ENCODE assay signal across 17 mouse cellular contexts in the genomic region with DNA sequence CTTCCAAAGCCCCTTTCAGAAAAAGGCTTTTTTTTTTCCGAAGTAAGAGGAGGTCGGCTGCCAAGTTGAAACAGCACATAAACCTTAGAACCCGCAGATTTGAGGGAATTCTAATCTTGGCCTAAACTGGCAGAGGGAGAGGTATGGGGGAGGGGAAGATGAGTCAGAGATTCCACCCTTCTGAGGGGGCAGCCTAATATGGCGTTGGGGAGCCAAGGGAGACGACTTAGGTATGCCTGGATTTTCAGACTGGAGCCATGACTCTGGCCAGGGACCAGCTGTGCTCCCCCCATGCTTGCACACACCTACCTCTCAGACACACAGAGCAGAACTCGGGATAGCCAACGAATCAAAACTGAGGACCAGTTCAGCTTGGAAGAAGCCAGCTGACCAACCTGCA.
DNase-seq lines count a peak whose midpoint lies in the region; ATAC-seq and TF ChIP-seq lines count a peak whose summit lies in the region.
"Had no signal": no experiment of that assay in that cellular context is flagged by ENCODE, and none has a peak within 500 bp of the region (broad histone marks: within the 10 kb centered on the region; RNA-seq: fewer than 3 reads in every experiment).

No protein-coding gene starts in this region.

- H3K9me3 ChIP-seq in heart, embryonic 10.5 days = no peaks in the 10 kb centered on the region
- no peaks in the 10 kb centered on the region for H3K9me3 ChIP-seq in limb, embryonic 13.5 days
- H3K9me3 ChIP-seq in limb, embryonic 10.5 days (replicated peaks) = no peaks in the 10 kb centered on the region
- H3K9me3 ChIP-seq in stomach, embryonic 14.5 days (ENCODE audit: control insufficient read depth, low read depth, low read length) = no peaks in the 10 kb centered on the region
- H3K9me3 ChIP-seq: embryonic facial prominence, embryonic 13.5 days; forebrain, embryonic 13.5 days had no signal

- WGBS in heart, embryonic 10.5 days = 45% methylated on average over 7 of the region's 7 CpGs
- 54% methylated on average over 7 of the region's 7 CpGs for WGBS in limb, embryonic 13.5 days
- WGBS in limb, embryonic 10.5 days = 77% methylated on average over 7 of the region's 7 CpGs
- 53% methylated on average over 7 of the region's 7 CpGs for WGBS in stomach, embryonic 14.5 days

- TF ChIP-seq CTCF in Patski (IDR thresholded peaks at IDR 0.05) = no peak

- CTCF ChIA-PET in Patski (lab: Charles Lee) = interaction anchor here (1.0 kb wide), 1 partner anchor 65 kb away, joined by 3 read pairs; no protein-coding TSS in a partner anchor

- peak overlapping the region; percentile 84 for H3K27ac ChIP-seq in heart, embryonic 10.5 days
- no peak overlapping the region for H3K27ac ChIP-seq in limb, embryonic 13.5 days
- no peak overlapping the region; the same call in 1 of the 2 replicates for H3K27ac ChIP-seq in limb, embryonic 10.5 days
- H3K27ac ChIP-seq in stomach, embryonic 14.5 days (ENCODE audit: low read length) = peak overlapping the region; percentile 52; the same call in 1 of the 2 replicates
- H3K27ac ChIP-seq: embryonic facial prominence, embryonic 13.5 days; forebrain, embryonic 13.5 days had no signal

- peak; percentile 57 for ATAC-seq in limb, embryonic 13.5 days (ENCODE audit: low FRiP score, low read depth)
- ATAC-seq in Patski = peak; percentile 93
- peak; percentile 59; the same call in 1 of the 2 replicates for ATAC-seq in stomach, embryonic 14.5 days (ENCODE audit: insufficient number of reproducible peaks, insufficient read depth, low FRiP score, low read depth)
- no peak for ATAC-seq in monocyte, adult 5-6 weeks (replicated peaks; ENCODE audit: insufficient number of reproducible peaks, low FRiP score, low TSS enrichment, poor library complexity, severe bottlenecking)
- ATAC-seq in inflammation-experienced regulatory T-cells, adult 6 months = no peak
- ATAC-seq: forebrain, embryonic 13.5 days had no signal

- no peak for DNase-seq in heart, embryonic 10.5 days (ENCODE audit: low spot score)
- DNase-seq in heart, adult 11 months = no peak
- DNase-seq in limb, embryonic 10.5 days (ENCODE audit: low spot score) = no peak
- DNase-seq in Patski (ENCODE audit: low read depth, low spot score) = peak; percentile 85
- DNase-seq: adrenal gland, postnatal 36 days; B cell, adult 2 months; cerebellum, postnatal 14 days; kidney, adult 18-20 months; liver; lung, adult 2 months; thymus, postnatal 14 days had no signal

- no peaks in the 10 kb centered on the region for H3K27me3 ChIP-seq in heart, embryonic 10.5 days (ENCODE audit: insufficient read depth, poor library complexity, severe bottlenecking)
- H3K27me3 ChIP-seq in limb, embryonic 13.5 days = no peaks in the 10 kb centered on the region
- H3K27me3 ChIP-seq in limb, embryonic 10.5 days (ENCODE audit: low read depth, poor library complexity, severe bottlenecking) = no peaks in the 10 kb centered on the region
- H3K27me3 ChIP-seq in Patski = no peaks in the 10 kb centered on the region
- H3K27me3 ChIP-seq in stomach, embryonic 14.5 days (ENCODE audit: control insufficient read depth, insufficient read depth, low read length) = no peaks in the 10 kb centered on the region
- H3K27me3 ChIP-seq: embryonic facial prominence, embryonic 13.5 days; forebrain, embryonic 13.5 days had no signal

- no peak overlapping the region for H3K9ac ChIP-seq in limb, embryonic 13.5 days
- H3K9ac ChIP-seq in stomach, embryonic 14.5 days (replicated peaks; ENCODE audit: low read depth, low read length) = no peak overlapping the region
- H3K9ac ChIP-seq: embryonic facial prominence, embryonic 13.5 days; forebrain, embryonic 13.5 days had no signal

- POLR2A ChIA-PET in Patski (lab: Charles Lee) = no interaction called here

- H3K36me3 ChIP-seq in heart, embryonic 10.5 days = no peaks in the 10 kb centered on the region
- no peaks in the 10 kb centered on the region for H3K36me3 ChIP-seq in limb, embryonic 13.5 days
- no peaks in the 10 kb centered on the region for H3K36me3 ChIP-seq in limb, embryonic 10.5 days
- no peaks in the 10 kb centered on the region for H3K36me3 ChIP-seq in stomach, embryonic 14.5 days (ENCODE audit: control insufficient read depth, insufficient read depth, low read length)
- H3K36me3 ChIP-seq: embryonic facial prominence, embryonic 13.5 days had no signal

- peaks cover 50% of the 10 kb centered on the region for H3K4me1 ChIP-seq in heart, embryonic 10.5 days
- peaks cover 20% of the 10 kb centered on the region for H3K4me1 ChIP-seq in limb, embryonic 13.5 days
- H3K4me1 ChIP-seq in limb, embryonic 10.5 days = peaks cover 16% of the 10 kb centered on the region; the same call in 1 of the 2 replicates
- no peaks in the 10 kb centered on the region; the same call in 1 of the 2 replicates for H3K4me1 ChIP-seq in stomach, embryonic 14.5 days (ENCODE audit: control insufficient read depth, insufficient read depth, low read length)
- H3K4me1 ChIP-seq: forebrain, embryonic 13.5 days had no signal

- H3K4me3 ChIP-seq in heart, embryonic 10.5 days = no peak overlapping the region
- no peak overlapping the region for H3K4me3 ChIP-seq in limb, embryonic 13.5 days
- H3K4me3 ChIP-seq in limb, embryonic 10.5 days = no peak overlapping the region
- H3K4me3 ChIP-seq in stomach, embryonic 14.5 days (ENCODE audit: low read depth, low read length) = no peak overlapping the region
- H3K4me3 ChIP-seq: embryonic facial prominence, embryonic 13.5 days; forebrain, embryonic 13.5 days had no signal

- in situ Hi-C loops in Patski (cut with MboI; ENCODE audit: low pct_unique_long_range_greater_than_20kb) = no loop called here

- no peak overlapping the region for H3K4me2 ChIP-seq in limb, embryonic 13.5 days (replicated peaks)
- H3K4me2 ChIP-seq in stomach, embryonic 14.5 days (replicated peaks; ENCODE audit: low read depth, low read length) = no peak overlapping the region
- H3K4me2 ChIP-seq: embryonic facial prominence, embryonic 13.5 days; forebrain, embryonic 13.5 days had no signal

Comparison
In these comparisons a context has a peak if more than half of its experiments do, and no peak if none do; other contexts are left out.
1. H3K27ac ChIP-seq: peak in heart, embryonic 10.5 days (single experiment) and stomach, embryonic 14.5 days (single experiment); none in limb, embryonic 13.5 days (single experiment) and limb, embryonic 10.5 days (single experiment).
2. ATAC-seq: peak in limb, embryonic 13.5 days (single experiment), Patski (single experiment) and stomach, embryonic 14.5 days (single experiment); none in monocyte, adult 5-6 weeks (single experiment) and inflammation-experienced regulatory T-cells, adult 6 months (single experiment).